Mouse (Mus musculus) testis, adult 2 months (tissue): ENCODE results near the gene Aldh1b1.

ENCODE experiments used
- CTCF ChIP-seq: fragments of 200-500 bp; IDR thresholded peaks from 2 replicates; pipeline ENCODE4 v1.5.1; 2012; ENCODE audit warnings: low read depth, mild to moderate bottlenecking, inconsistent platforms, low read length, moderate library complexity; ENCODE audit not compliant: control insufficient read depth, insufficient read depth, insufficient replicate concordance
- POLR2A ChIP-seq: fragments of 200-500 bp; IDR thresholded peaks from 2 replicates; pipeline ENCODE4 v1.6.1; 2012; ENCODE audit warnings: low read depth, mild to moderate bottlenecking, inconsistent platforms, low read length, moderate library complexity; ENCODE audit not compliant: control insufficient read depth

GRCm38 (mm10) chr4:45824761-45825556 lies 26.1 kb downstream of the Aldh1b1 start:
- TF ChIP-seq POLR2A (no peak), CTCF (no peak)
